Mouse (Mus musculus): Measurements from ENCODE around the gene Cenpn.

The Cenpn gene

GRCm38 (mm10) chr8:116921337-116922059, at the start of gene Cenpn, which contains the start of gene Cmc2:
Gene Cenpn (plus strand): TSS chr8:116921730.
Gene Cmc2 (minus strand): TSS chr8:116921455.
- DNase-seq: peak; percentile 95

GRCm38 (mm10) chr8:116872761-116873342, 48.7 kb upstream of the Cenpn start:
- DNase-seq: no peak

DNA sequence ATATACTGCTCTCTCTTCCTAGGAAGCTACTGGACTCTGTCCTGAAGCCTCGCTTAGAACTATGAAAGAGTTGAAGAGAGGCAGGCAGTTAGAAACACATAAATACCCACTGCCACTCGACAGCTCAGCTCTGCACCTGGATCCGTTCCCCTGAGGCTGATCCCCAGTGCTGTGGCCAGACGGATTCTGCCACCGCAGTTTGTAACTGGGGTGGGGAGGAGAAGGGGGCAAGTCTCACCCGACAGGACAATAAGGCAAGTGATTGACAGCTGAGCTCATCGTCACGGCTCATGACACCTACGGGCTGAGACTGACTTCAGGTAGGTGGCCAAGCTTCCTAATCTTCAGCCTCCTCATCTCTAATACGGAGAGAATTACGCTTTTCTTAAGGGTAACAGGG, 47.9 kb upstream of the Cenpn start:
- no peak for DNase-seq

DNA sequence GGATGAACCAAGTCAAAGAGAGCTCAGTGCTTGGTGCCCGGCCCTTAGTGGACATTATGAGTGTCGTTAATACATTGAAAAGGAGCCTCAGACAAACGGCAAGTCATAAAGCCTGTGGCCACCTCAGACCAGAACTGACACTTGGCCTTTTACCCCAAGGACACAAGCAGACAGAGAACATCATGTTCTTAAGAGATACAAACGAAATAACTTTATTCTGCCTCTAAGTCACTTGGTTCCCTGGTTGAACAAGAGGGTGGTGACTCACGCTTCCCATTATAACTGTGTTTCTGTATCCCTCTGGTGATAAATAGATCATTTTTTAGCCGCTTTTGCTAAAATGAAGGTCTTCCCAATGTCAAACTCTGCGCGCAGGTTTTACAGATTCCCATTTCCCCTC, 47.5 kb upstream of the Cenpn start:
- DNase-seq: no peak

GRCm38 (mm10) chr8:116875798-116876450, 45.6 kb upstream of the Cenpn start:
- DNase-seq: no peak

DNA sequence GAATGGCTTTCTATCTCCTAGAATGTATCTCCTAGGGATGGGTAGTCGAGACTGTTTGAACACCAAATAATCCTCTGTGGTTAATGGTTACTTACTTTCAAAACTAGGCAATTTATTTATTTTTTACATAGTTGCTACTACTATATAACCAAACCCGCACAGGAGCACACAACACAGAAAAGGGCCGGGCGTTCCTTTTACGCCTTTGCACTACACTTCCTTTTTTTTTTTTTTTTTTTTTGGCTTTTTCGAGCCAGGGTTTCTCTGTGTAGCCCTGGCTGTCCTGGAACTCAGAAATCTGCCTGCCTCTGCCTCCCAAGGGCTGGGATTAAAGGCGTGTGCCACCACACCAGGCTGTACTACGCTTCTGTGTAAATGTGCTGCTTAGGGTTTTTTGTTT, 40.1 kb upstream of the Cenpn start:
- no peak for DNase-seq

- DNase-seq: no peak
Measured at GRCm38 (mm10) chr8:116887813-116888212, 33.7 kb upstream of the Cenpn start.

DNA sequence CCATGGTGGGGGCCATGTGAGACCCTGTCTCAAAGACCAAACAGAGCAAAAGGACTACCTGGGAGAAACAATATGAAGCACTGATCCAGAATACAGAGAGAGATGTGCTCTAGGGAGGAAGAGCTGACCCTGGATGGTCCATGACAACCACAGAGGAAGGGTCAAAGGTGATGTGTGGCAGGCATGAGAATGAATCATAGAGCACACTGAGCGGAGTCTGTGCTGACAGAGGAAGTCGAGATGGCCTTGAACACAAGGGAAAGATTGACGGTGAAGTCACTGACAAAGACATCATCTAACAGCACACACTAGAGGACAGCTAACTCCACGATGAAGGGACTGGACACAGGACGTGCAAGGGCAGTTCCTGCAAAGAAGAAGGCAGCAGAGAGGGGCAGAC, 30.1 kb upstream of the Cenpn start:
- DNase-seq: no peak

DNA sequence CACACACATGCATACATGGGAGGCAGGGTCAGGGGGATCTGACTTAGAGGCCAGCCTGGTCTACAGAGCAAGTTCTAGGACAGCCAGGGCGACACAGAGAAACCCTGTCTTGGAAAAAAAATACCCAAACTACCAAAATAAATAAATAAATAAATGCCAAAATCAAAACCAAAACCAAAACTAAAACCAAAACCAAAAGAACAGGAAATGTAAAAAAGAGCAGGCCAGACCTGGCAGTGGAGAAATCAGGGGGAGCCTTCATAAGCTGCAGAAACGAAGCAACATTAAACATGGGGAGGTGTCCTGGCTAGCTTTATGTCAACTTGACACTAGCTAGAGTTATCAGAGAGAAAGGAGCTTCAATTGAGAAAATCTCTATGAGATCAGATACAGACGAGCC, 29.4 kb upstream of the Cenpn start:
- no peak for DNase-seq

DNA sequence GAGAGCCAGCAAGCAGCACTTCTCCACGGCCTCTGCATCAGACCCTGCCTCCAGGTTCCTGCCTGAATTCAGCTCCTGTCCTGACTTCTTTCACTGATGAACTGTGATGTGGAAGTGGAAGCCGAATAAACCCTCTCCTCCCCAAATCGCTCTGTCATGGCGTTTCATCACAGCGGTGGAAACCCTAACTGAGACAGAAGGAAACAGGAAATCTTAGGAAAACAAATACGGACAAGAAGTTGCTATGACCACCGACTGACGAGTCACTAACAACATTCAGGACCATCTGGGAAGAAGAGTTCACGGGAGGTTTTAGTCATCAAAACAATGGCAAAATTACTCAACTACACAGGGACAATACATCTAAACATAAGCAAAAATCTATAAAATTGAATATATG, 28.9 kb upstream of the Cenpn start:
- no peak for DNase-seq

DNA sequence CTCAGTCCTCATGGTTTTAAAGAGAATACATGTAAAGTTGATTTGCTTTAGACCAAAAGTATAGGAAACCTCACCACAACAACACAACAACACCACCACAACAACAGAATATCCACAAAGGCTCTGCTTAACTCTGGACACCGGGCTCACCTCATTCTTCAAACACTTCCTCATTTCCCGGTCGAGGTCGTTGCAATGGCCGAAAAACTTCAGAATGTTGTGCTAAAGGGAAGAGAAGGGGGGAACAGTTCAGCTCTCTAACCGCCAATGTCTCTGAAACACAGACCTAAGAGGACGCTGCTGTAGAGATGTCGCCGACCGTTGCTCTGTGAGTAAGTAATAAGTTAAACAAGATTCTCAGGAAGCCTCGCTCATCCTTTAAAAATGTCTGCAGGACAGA, 27.6 kb upstream of the Cenpn start:
- no peak for DNase-seq

GRCm38 (mm10) chr8:116895521-116895920, 26.0 kb upstream of the Cenpn start:
- DNase-seq: no peak

DNA sequence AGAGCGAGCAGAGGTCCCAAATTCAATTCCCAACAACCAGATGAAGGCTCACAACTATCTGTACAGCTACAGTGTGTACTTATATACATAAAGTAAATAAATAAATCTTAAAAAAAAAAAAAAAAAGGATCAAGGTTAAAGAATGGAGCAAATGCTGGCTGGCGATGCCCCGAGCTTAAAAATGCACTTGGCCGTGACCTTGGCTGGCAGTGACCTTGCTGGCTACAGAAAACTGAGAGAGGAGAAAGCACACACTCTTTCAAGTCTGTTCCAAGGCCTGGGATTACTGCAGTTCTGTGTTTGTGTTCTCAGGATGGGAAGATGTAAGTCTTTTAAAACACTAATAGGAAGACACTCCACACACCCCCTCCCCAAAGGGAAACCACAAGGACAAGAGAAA, 16.8 kb upstream of the Cenpn start:
- DNase-seq: no peak

DNA sequence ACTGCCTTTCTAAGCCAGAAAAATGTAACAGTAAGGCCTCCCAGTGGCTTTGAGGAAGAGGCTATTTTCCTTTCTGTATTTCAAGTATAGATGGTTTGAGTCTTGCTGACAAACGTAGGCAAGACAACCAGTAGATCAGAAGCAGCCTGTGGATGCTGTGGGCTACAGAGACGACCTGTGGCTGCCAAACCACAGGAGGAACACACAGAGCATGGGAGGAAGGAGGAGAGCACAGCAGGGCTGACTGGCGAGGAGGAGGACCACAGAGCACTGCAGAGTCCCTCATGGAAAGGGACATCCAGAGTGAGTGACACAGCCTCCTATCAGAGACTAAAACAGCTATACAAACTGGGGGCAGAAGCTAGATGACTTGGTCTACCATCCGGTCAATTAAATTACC, 16.3 kb upstream of the Cenpn start:
- no peak for DNase-seq

DNA sequence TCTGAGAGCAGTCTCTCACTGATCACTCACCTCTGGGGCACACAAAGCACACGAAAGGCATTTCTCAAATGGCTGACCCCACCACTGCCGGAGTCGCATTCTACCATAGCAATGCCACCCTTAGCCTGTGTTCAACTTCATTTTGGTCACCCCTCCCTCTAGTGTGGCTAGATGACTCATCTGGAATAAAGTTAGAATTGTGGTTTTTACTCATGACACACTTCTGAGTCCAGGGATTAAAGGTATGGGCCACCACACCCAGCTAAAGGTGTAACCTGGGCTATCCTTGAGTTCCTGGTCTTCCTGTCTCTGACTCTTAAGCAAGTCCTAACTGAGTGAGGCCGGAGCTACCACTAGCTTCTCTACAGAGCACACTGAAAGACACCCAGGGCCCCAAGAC, 15.7 kb upstream of the Cenpn start:
- no peak for DNase-seq

- DNase-seq: no peak
Measured at GRCm38 (mm10) chr8:116921005-116921336, 559 bp upstream of the Cenpn start.

- DNase-seq: no peak
Measured at GRCm38 (mm10) chr8:116922060-116922757, 679 bp downstream of the Cenpn start.

DNA sequence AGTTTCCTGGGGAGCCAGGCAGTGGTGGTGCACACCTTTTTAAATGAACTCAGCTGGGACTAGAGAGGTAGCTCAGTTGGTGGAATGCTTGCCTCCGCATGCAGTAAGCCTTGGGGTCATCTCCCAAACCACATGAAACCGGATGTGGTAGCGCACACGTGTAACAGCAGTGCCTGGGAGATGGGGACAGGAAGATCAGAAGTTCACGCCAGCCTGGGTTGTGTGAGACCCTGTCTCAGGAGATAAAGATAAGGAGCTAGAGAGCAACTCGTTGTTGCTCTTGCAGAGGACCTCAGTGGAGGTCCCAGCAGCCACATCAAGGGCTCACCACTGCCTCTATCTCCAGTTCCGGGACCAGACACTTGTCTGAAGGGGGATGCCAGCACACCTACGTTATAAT, 2.0 kb downstream of the Cenpn start:
- DNase-seq: peak; percentile 12

- DNase-seq: peak; percentile 60
Measured at GRCm38 (mm10) chr8:116927880-116928279, 6.3 kb downstream of the Cenpn start.

GRCm38 (mm10) chr8:116928588-116928987, 7.1 kb downstream of the Cenpn start:
- no peak for DNase-seq

- no peak for DNase-seq
Measured at GRCm38 (mm10) chr8:116934976-116935375, 13.4 kb downstream of the Cenpn start.

- DNase-seq: no peak
Measured at GRCm38 (mm10) chr8:116935506-116935905, 14.0 kb downstream of the Cenpn start.

- peak; percentile 19 for DNase-seq
Measured at GRCm38 (mm10) chr8:116942284-116943058, 20.9 kb downstream of the Cenpn start.
